Mouse (Mus musculus) liver, postnatal 0 days (tissue): ENCODE results near the gene Leo1.

Experiments used
- CTCF ChIP-seq: sonication (generic); IDR thresholded peaks from 2 replicates; pipeline ENCODE4 v1.5.1; 2016; ENCODE audit warnings: antibody characterized with exemption, low read depth
- EP300 ChIP-seq: IDR thresholded peaks from 2 replicates; pipeline ENCODE4 v1.6.1; 2016; ENCODE audit warnings: antibody characterized with exemption, low read depth, mild to moderate bottlenecking

GRCm38 (mm10) chr9:75440796-75441666 is at the start of gene Leo1:
- no peak for TF ChIP-seq CTCF
- TF ChIP-seq EP300: no peak
